Mouse (Mus musculus): Measurements from ENCODE around the gene Amy2a4.
"Not testable (repeated sequence)": the region's sequence is repeated elsewhere in the genome, so short reads cannot be mapped to it uniquely, and the experiment has no call there.

The Amy2a4 gene

GRCm38 (mm10) chr3:113291349-113291748 lies at the start of gene Amy2a4:
Gene Amy2a4, minus strand, starts transcription at chr3:113291449.
- ATAC-seq (ENCODE audit: insufficient number of reproducible peaks, low FRiP score, low TSS enrichment): not testable (repeated sequence)

GRCm38 (mm10) chr3:113323952-113324351 lies 32.7 kb upstream of the Amy2a4 start, which contains the start of gene Amy2a3:
Gene Amy2a3, minus strand, starts transcription at chr3:113324052.
- ATAC-seq (ENCODE audit: insufficient number of reproducible peaks, low FRiP score, low TSS enrichment): not testable (repeated sequence)

- ATAC-seq (ENCODE audit: insufficient number of reproducible peaks, low FRiP score, low TSS enrichment): not testable (repeated sequence)
Observed at GRCm38 (mm10) chr3:113312937-113313336, 21.7 kb upstream of the Amy2a4 start.

GRCm38 (mm10) chr3:113280285-113280684 lies 11.0 kb downstream of the Amy2a4 start:
- not testable (repeated sequence) for ATAC-seq (ENCODE audit: insufficient number of reproducible peaks, low FRiP score, low TSS enrichment)

GRCm38 (mm10) chr3:113279586-113279985 lies 11.7 kb downstream of the Amy2a4 start:
- ATAC-seq (ENCODE audit: insufficient number of reproducible peaks, low FRiP score, low TSS enrichment): not testable (repeated sequence)

GRCm38 (mm10) chr3:113258737-113259136 lies 32.5 kb downstream of the Amy2a4 start, which contains the start of gene Amy2a5:
Gene Amy2a5, minus strand, starts transcription at chr3:113258837.
- not testable (repeated sequence) for ATAC-seq (ENCODE audit: insufficient number of reproducible peaks, low FRiP score, low TSS enrichment)

Measured in cerebellum, adult (tissue).